Mouse (Mus musculus): ENCODE results near the gene Cox16. TPM values are rescaled to one million over a fixed set of nuclear protein-coding genes. Genes with fewer than 3 reads are reported as not detected.
A peak's percentile ranks its signal among the peaks of the same experiment; 100 is the strongest.
"Not testable (repeated sequence)": the region's sequence is repeated elsewhere in the genome, so short reads cannot be mapped to it uniquely, and the experiment has no call there.

Cox16 gene
- total RNA-seq, 1 experiment = 89.6 TPM

GRCm38 (mm10) chr12:81421846-81422245 is 63.1 kb downstream of the Cox16 start, which contains the start of gene Adam4:
TSS of gene Adam4 (minus strand) at chr12:81421946.
- in situ Hi-C loops (cut with MboI; ENCODE audit: low sequenced_read_pairs in 2 of 2, unreplicated experiment in 2 of 2) = no loop called here
- 0 out of 2 replicates have a peak, but pooled peaks cover 2% of the 10 kb centered on the region for H3K9me3 ChIP-seq (ENCODE audit: control insufficient read depth, insufficient read depth, low read depth, low read length)
- H3K9ac ChIP-seq (ENCODE audit: insufficient read depth, low read depth, low read length, poor library complexity, severe bottlenecking) = no peak within 1 kb of the TSS
- no peak within 1 kb of the TSS for H3K4me3 ChIP-seq (ENCODE audit: insufficient read depth in 1 of 2, low read depth in 1 of 2, low read length in 2 of 2, poor library complexity in 1 of 2, severe bottlenecking in 1 of 2)
- no peaks in the 10 kb centered on the region for H3K4me1 ChIP-seq (ENCODE audit: control insufficient read depth in 2 of 2, insufficient read depth in 2 of 2, low read length in 2 of 2, poor library complexity in 1 of 2)
- H3K36me3 ChIP-seq (ENCODE audit: control insufficient read depth, insufficient read depth, low read length, poor library complexity, severe bottlenecking) = peaks cover 3% of the 10 kb centered on the region; the same call in 1 of the 2 replicates
- no peak for TF ChIP-seq CHD2 (IDR thresholded peaks at IDR 0.05; ENCODE audit: low read depth, low read length)
- TF ChIP-seq HCFC1 (IDR thresholded peaks at IDR 0.05; ENCODE audit: borderline replicate concordance, insufficient read depth, low read length) = no peak
- no peak for TF ChIP-seq ZC3H11A (IDR thresholded peaks at IDR 0.05; ENCODE audit: borderline replicate concordance, low read depth, low read length)
- TF ChIP-seq ZNF384 (IDR thresholded peaks at IDR 0.05; ENCODE audit: low read depth, low read length) = no peak
- TF ChIP-seq MAFK (IDR thresholded peaks at IDR 0.05; ENCODE audit: insufficient read depth, low read depth, low read length) = no peak
- no peak for DNase-seq (ENCODE audit: low read depth, low spot score)
- no peak within 1 kb of the TSS for H3K27ac ChIP-seq (ENCODE audit: insufficient read depth, low read depth, low read length, poor library complexity, severe bottlenecking)

GRCm38 (mm10) chr12:81413211-81413610 is 71.7 kb downstream of the Cox16 start:
- no peak overlapping the region for H3K27ac ChIP-seq (ENCODE audit: insufficient read depth, low read depth, low read length, poor library complexity, severe bottlenecking)
- in situ Hi-C loops (cut with MboI; ENCODE audit: low sequenced_read_pairs in 2 of 2, unreplicated experiment in 2 of 2) = no loop called here
- no peaks in the 10 kb centered on the region for H3K9me3 ChIP-seq (ENCODE audit: control insufficient read depth, insufficient read depth, low read depth, low read length)

GRCm38 (mm10) chr12:81408966-81409365 is 76.0 kb downstream of the Cox16 start:
- Histone ChIP-seq H3K27ac (ENCODE audit: insufficient read depth, low read depth, low read length, poor library complexity, severe bottlenecking) (no peak overlapping the region), H3K9ac (ENCODE audit: insufficient read depth, low read depth, low read length, poor library complexity, severe bottlenecking) (no peak overlapping the region), H3K4me3 (ENCODE audit: insufficient read depth in 1 of 2, low read depth in 1 of 2, low read length in 2 of 2, poor library complexity in 1 of 2, severe bottlenecking in 1 of 2) (no peak overlapping the region), H3K36me3 (ENCODE audit: control insufficient read depth, insufficient read depth, low read length, poor library complexity, severe bottlenecking) (no peaks in the 10 kb centered on the region), H3K4me1 (ENCODE audit: control insufficient read depth in 2 of 2, insufficient read depth in 2 of 2, low read length in 2 of 2, poor library complexity in 1 of 2) (peaks cover 0 to 5% of the 10 kb centered on the region in 2 experiments; a peak in 1 of 4 replicates), H3K9me3 (ENCODE audit: control insufficient read depth, insufficient read depth, low read depth, low read length) (no peaks in the 10 kb centered on the region)
- TF ChIP-seq CHD2 (IDR thresholded peaks at IDR 0.05; ENCODE audit: low read depth, low read length) (no peak), MAFK (IDR thresholded peaks at IDR 0.05; ENCODE audit: insufficient read depth, low read depth, low read length) (no peak), ZNF384 (IDR thresholded peaks at IDR 0.05; ENCODE audit: low read depth, low read length) (no peak), HCFC1 (IDR thresholded peaks at IDR 0.05; ENCODE audit: borderline replicate concordance, insufficient read depth, low read length) (no peak), ZC3H11A (IDR thresholded peaks at IDR 0.05; ENCODE audit: borderline replicate concordance, low read depth, low read length) (no peak)
- no peak for DNase-seq (ENCODE audit: low read depth, low spot score)
- in situ Hi-C loops (cut with MboI; ENCODE audit: low sequenced_read_pairs in 2 of 2, unreplicated experiment in 2 of 2) = loop anchor here in 1 of 2 experiments (10.0 kb wide), 1 partner anchor 424 kb away; no protein-coding TSS in a partner anchor

More at GRCm38 (mm10) chr12:81413211-81413610, 71.7 kb downstream of the Cox16 start:
- no peak overlapping the region for H3K9ac ChIP-seq (ENCODE audit: insufficient read depth, low read depth, low read length, poor library complexity, severe bottlenecking)
- DNase-seq (ENCODE audit: low read depth, low spot score) = no peak
- no peaks in the 10 kb centered on the region for H3K36me3 ChIP-seq (ENCODE audit: control insufficient read depth, insufficient read depth, low read length, poor library complexity, severe bottlenecking)
- peaks cover 0 to 5% of the 10 kb centered on the region in 2 experiments; a peak in 1 of 4 replicates for H3K4me1 ChIP-seq (ENCODE audit: control insufficient read depth in 2 of 2, insufficient read depth in 2 of 2, low read length in 2 of 2, poor library complexity in 1 of 2)
- no peak overlapping the region for H3K4me3 ChIP-seq (ENCODE audit: insufficient read depth in 1 of 2, low read depth in 1 of 2, low read length in 2 of 2, poor library complexity in 1 of 2, severe bottlenecking in 1 of 2)
- TF ChIP-seq HCFC1 (IDR thresholded peaks at IDR 0.05; ENCODE audit: borderline replicate concordance, insufficient read depth, low read length) (no peak), CHD2 (IDR thresholded peaks at IDR 0.05; ENCODE audit: low read depth, low read length) (no peak), MAFK (IDR thresholded peaks at IDR 0.05; ENCODE audit: insufficient read depth, low read depth, low read length) (no peak), ZC3H11A (IDR thresholded peaks at IDR 0.05; ENCODE audit: borderline replicate concordance, low read depth, low read length) (no peak), ZNF384 (IDR thresholded peaks at IDR 0.05; ENCODE audit: low read depth, low read length) (no peak)

- TF ChIP-seq CHD2 (IDR thresholded peaks at IDR 0.05; ENCODE audit: low read depth, low read length) = no peak
- TF ChIP-seq ZC3H11A (IDR thresholded peaks at IDR 0.05; ENCODE audit: borderline replicate concordance, low read depth, low read length) = peak; percentile 70
- Histone ChIP-seq H3K27ac (ENCODE audit: insufficient read depth, low read depth, low read length, poor library complexity, severe bottlenecking) (no peak overlapping the region), H3K9me3 (ENCODE audit: control insufficient read depth, insufficient read depth, low read depth, low read length) (no peaks in the 10 kb centered on the region), H3K9ac (ENCODE audit: insufficient read depth, low read depth, low read length, poor library complexity, severe bottlenecking) (no peak overlapping the region), H3K4me3 (ENCODE audit: insufficient read depth in 1 of 2, low read depth in 1 of 2, low read length in 2 of 2, poor library complexity in 1 of 2, severe bottlenecking in 1 of 2) (no peak overlapping the region), H3K36me3 (ENCODE audit: control insufficient read depth, insufficient read depth, low read length, poor library complexity, severe bottlenecking) (no peaks in the 10 kb centered on the region), H3K4me1 (ENCODE audit: control insufficient read depth in 2 of 2, insufficient read depth in 2 of 2, low read length in 2 of 2, poor library complexity in 1 of 2) (no peaks in the 10 kb centered on the region)
- peak; percentile 47 for DNase-seq (ENCODE audit: low read depth, low spot score)
- in situ Hi-C loops (cut with MboI; ENCODE audit: low sequenced_read_pairs in 2 of 2, unreplicated experiment in 2 of 2) = loop anchor here in 1 of 2 experiments (10.0 kb wide), 1 partner anchor 417 kb away; no protein-coding TSS in a partner anchor
Measured at GRCm38 (mm10) chr12:81402187-81402586, 82.7 kb downstream of the Cox16 start.

GRCm38 (mm10) chr12:81379364-81379763 is 105.6 kb downstream of the Cox16 start, which contains the start of gene Gm4787:
TSS of gene Gm4787 (minus strand) at chr12:81379464.
- not testable (repeated sequence) for H3K36me3 ChIP-seq (ENCODE audit: control insufficient read depth, insufficient read depth, low read length, poor library complexity, severe bottlenecking); H3K27ac ChIP-seq (ENCODE audit: insufficient read depth, low read depth, low read length, poor library complexity, severe bottlenecking); DNase-seq (ENCODE audit: low read depth, low spot score); H3K4me3 ChIP-seq (ENCODE audit: insufficient read depth in 1 of 2, low read depth in 1 of 2, low read length in 2 of 2, poor library complexity in 1 of 2, severe bottlenecking in 1 of 2); H3K4me1 ChIP-seq (ENCODE audit: control insufficient read depth in 2 of 2, insufficient read depth in 2 of 2, low read length in 2 of 2, poor library complexity in 1 of 2); H3K9ac ChIP-seq (ENCODE audit: insufficient read depth, low read depth, low read length, poor library complexity, severe bottlenecking); H3K9me3 ChIP-seq (ENCODE audit: control insufficient read depth, insufficient read depth, low read depth, low read length)
- in situ Hi-C loops (cut with MboI; ENCODE audit: low sequenced_read_pairs in 2 of 2, unreplicated experiment in 2 of 2) = loop anchor here in 1 of 2 experiments (25.0 kb wide), 1 partner anchor 392 kb away; no protein-coding TSS in a partner anchor
